Mouse (Mus musculus) cerebellum, adult 11 months (tissue): ENCODE data around the gene Stag1.

Source experiments
- DNase-seq: peaks from one replicate; pipeline ENCODE4 v3.0.0; 2022

Gene Stag1

GRCm38 (mm10) chr9:100964106-100964505 is 366.5 kb downstream of the Stag1 start:
- DNase-seq, result no peak

- no peak for DNase-seq
These were observed 371.9 kb downstream of the Stag1 start for GRCm38 (mm10) chr9:100969461-100969860.

DNA sequence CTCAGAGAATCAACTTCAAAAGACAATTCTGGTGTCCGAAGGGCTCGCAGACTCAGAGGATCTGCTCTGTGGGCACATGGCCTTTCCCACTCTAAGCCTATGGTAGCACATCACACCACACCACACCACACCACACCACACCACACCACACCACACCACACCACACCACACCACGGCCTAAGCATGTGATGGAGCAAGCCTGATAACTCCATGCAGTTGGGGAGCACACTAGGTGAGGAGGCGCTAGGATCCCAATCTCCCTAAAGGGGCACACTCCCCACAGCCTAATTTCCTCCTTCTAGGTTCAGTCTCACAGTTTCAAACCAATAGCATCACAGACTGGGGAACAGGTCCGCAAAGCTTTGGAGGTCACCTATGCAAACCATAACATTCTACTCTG is 381.1 kb downstream of the Stag1 start:
- no peak for DNase-seq

GRCm38 (mm10) chr9:100979260-100979659 is 381.7 kb downstream of the Stag1 start:
- no peak for DNase-seq

DNA sequence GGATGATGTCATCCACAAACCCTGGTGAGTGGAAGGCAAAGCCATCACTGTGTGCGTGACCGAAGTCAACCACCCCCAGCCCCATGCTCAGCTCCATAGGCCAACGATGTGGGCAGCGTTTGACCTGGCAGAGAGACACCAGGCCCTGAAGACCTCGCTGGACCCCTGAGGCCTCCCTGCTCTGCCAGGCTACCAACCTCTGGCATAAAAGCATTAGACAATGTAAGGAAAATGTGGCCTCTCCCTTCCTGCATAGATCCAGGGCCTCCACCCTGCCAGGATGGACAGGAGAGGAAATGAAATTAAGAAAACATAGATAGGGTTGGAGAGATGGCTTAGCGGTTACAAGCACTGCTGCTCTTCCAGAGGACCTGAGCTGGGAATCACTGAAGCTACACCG is 385.2 kb downstream of the Stag1 start:
- DNase-seq, result no peak

DNA sequence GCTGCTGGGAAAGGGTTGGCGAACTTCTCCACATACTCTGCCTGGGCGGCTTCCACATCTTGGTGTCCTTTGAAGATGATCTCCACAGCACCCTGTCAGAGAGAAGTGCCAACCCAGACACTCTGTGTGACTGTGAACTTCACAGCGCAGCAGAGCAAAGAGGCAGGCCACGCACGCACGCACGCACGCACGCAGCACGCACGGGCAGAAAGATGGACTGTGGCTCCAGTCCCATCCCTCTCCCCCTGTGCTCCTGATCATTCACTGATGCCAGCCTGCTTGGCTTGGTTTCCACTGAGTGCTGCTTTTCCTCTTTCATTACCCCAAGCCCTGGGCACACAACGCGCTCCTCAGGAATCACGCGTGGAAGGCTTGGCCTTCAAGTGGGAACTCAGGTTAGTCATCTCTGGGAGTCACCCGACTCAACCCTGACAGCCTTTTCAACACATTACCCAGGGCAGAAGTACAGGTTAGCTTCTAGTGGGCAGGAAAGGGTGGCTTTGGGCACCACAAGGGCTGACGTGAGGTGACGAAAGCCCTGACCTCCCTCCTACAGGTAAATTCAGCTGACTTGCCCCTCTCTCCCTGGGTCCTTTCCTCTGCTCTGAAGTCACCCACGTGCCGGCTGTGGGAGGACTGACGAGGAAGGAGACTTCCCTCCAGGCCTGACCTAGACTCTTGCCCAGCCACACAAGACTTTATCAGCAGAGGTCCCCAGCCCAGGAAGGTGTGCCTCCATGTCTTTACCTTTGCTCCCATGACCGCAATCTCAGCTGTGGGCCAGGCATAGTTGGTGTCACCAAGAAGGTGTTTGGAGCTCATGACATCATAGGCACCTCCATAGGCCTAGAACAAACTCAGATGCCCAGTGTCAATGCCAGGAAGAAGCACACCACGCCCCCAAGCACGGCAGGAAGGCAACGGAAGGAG is 387.0 kb downstream of the Stag1 start:
- no peak for DNase-seq

DNA sequence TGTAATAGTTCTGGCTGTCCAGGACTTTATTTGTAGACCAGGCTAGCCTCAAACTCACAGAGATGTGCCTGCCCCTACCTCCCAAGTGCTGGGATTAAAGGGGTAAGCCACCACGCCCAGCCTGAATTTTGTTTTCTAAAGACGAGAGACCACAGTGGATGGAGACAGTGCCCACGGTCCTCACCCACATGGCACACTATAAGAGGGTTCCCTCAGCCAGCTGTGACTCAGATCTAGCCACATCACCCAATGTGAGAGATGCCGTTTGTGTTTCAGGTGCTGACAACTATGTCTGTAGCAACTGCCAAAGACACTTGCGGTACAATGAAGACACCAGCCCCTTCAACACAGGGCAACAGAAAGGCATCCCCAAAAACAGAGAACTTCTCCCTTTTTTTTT is 389.4 kb downstream of the Stag1 start:
- DNase-seq, result no peak

DNA sequence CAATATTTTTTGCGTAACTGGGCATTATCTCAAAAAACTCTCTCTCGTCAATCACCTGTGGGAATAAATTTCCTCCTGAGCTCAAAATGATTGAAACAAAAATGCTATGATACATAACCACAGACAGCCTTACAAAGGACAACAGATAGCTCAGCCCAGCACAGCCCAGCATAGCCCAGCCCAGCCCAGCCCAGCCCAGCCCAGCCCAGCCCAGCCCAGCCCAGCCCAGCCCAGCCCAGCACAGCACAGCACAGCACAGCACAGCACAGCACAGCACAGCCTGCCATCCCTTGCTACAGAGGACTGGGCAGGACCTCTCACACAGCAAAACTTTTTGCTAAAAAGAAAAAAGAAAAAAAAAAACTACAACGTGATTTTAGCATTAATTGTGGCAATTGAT is 390.3 kb downstream of the Stag1 start:
- no peak for DNase-seq

DNA sequence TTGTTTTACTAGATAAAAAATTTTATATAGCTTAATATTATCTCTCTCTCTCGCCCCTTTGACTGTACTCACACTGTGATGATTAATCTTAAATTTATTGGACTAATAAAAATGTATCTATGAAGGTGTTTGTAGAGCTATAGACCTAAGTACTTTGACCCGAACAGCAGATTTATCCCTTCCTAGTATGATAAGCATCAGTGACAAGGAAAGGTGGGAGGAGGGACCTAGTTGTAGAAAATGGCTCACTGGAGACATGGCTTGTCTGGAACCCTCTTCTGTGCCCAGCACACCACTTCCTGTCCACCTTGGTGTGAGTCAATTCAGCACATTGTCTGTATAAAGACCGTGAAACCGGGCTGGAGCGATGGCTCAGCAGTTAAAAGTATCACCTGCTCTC is 393.0 kb downstream of the Stag1 start:
- no peak for DNase-seq

GRCm38 (mm10) chr9:100991321-100991720 is 393.7 kb downstream of the Stag1 start:
- no peak for DNase-seq

GRCm38 (mm10) chr9:100992191-100992590 is 394.6 kb downstream of the Stag1 start:
- DNase-seq, result no peak

DNA sequence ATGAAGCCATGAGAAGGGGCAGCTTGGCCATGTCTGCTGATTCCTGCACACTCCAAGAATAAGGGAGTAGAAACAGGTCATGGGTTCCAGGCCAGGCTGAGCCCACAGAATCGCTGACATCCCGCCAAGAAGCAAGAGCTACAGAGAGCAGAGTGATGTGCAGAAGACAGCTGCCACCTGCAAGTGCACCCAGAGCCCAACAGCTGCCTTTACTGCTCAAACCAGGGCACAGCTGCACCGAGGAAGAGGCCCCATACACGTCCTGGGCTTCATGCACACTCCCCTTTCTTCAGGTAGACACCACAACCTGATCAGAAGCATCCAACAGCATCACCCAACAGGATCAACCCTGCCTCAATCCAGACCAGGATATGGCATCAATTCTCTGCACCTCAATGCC is 396.3 kb downstream of the Stag1 start:
- DNase-seq, result no peak

DNA sequence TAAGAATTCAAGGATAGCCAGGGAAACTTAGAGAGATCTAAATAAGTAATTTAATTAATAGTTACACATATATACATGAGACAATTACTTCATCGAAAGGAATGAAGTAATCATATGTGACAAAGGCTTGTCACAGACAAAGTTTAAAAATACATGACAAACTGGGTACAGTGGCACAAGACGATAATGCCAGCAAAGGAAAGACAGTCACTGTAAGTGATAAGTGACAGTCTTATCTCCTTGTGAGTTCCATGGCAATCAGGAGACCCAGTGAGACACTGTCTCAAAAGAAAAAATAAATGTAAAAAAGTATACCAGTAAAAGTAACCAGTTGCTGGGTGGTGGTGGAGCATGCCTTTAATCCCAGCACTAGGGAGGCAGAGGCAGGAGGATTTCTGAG is 399.5 kb downstream of the Stag1 start:
- DNase-seq, result no peak

DNA sequence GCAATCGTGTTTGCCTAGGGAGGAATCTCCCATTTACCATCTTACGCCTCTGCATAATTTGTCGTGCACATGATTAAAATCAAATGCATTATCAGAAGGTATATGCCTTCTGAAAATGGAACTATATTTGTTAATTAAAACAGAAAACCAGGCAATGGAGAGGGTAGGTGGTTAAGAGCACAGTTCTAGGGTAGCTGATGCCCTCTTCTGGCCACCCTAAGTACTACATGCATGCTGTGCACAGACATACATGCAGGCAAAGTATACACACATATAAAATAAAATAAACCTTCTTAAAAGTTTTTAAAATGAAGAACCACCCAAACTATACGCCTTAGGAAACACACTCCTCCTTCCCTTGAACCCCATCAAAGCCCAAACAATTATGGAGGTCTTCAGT is 404.5 kb downstream of the Stag1 start:
- no peak for DNase-seq

DNA sequence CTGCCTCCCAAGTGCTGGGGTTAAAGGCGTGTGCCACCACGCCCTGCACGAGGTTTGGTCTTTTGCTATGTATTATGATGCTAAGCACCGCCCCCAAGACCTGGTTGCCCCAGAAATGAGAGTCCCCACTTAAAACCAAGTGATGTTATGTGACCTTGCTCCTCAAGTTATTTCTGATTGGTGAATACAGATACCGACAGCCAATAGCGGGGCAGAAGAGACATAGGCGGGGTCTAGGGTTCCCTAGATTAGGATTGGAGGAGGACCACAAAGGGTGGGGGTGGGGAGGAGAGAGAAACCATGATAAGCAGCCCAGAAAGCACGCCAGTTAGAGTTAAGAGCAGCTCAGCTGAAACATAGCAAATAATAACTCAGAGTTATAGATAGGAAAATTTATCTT is 405.2 kb downstream of the Stag1 start:
- DNase-seq, result no peak

DNA sequence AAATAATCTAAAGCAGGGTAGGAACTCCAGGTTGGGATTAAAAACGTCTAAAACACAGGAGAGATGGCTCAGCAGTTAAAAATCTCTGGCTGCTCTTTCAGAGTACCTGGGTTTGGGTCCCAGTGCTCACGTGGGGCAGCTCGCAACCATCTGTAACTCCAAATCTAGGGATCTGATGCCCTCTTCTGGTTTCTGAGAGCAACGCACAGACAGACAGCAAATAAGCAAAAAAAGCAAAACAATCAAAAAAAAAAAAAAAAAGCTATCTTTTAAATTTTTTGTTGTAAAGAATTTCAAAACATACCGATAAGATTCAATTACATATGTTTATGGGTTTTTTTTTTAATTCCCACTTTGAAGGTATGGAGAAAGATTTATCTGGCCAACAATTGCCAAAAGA is 405.7 kb downstream of the Stag1 start:
- DNase-seq, result no peak

DNA sequence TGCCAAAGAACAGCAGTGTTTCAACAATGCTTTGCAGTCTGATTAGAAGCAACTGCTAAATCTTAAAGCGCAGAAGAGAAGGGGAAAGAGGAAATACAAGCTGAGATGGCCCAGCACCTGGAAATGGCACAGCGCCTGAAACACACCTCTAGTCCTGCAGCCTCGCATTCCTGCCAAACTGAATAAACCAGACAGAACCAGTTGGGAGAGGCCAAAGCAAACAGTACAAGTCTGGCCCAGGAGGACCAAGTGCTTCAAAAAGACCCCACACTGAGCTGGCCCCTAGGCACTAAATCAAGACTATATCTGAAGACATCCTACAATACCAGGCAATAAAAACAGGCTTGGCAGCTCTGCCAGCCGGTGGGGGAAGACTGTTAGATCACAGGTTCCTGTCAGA is 408.3 kb downstream of the Stag1 start:
- no peak for DNase-seq
